Mouse (Mus musculus) olfactory bulb, adult 2 months (tissue): Measurements from ENCODE around the gene Slc19a1. TPM values are rescaled to one million over a fixed set of nuclear protein-coding genes. Genes with fewer than 3 reads are reported as not detected.

ENCODE experiments used
- H3K27ac ChIP-seq: fragments of 200-500 bp; 2 replicates; pipeline ENCODE4 v1.5.1; 2012; ENCODE audit warnings: low read depth, low read length; ENCODE audit not compliant: insufficient read depth
- H3K4me1 ChIP-seq: fragments of 200-500 bp; 2 replicates; pipeline ENCODE4 v1.6.1; 2012; ENCODE audit warnings: low read length; ENCODE audit not compliant: control insufficient read depth, insufficient read depth
- H3K4me3 ChIP-seq: fragments of 200-500 bp; 2 replicates; pipeline ENCODE4 v1.5.1; 2012; ENCODE audit warnings: mild to moderate bottlenecking, low read depth, low read length, moderate library complexity; ENCODE audit not compliant: insufficient read depth
- CTCF ChIP-seq: fragments of 200-500 bp; IDR thresholded peaks from 2 replicates; pipeline ENCODE4 v1.5.1; 2012; ENCODE audit warnings: low read depth, mild to moderate bottlenecking, low read length, moderate library complexity; ENCODE audit not compliant: insufficient read depth
- POLR2A ChIP-seq: fragments of 200-500 bp; IDR thresholded peaks from 2 replicates; pipeline ENCODE4 v1.6.1; 2012; ENCODE audit warnings: mild to moderate bottlenecking, low read depth, low read length, moderate library complexity; ENCODE audit not compliant: insufficient read depth
- WGBS: fragments of 180-500 bp; shearing (Covaris S2); methylation state at CpG from one replicate; pipeline ENCODE4 v1.1.7; 2018; 5-methylcytosine and 5-hydroxymethylcytosine counted together
- polyA plus RNA-seq: library from polyadenylated mRNA; stranded (reverse); fragments of >200 nt; gene quantifications from 2 replicates; pipeline ENCODE4 v1.2.4, GENCODE M21; 2012; ENCODE audit warnings: low replicate concordance; ENCODE audit not compliant: missing spikeins, insufficient read depth, insufficient read length

Gene Slc19a1
- polyA plus RNA-seq, 1 experiment, result not detected

DNA sequence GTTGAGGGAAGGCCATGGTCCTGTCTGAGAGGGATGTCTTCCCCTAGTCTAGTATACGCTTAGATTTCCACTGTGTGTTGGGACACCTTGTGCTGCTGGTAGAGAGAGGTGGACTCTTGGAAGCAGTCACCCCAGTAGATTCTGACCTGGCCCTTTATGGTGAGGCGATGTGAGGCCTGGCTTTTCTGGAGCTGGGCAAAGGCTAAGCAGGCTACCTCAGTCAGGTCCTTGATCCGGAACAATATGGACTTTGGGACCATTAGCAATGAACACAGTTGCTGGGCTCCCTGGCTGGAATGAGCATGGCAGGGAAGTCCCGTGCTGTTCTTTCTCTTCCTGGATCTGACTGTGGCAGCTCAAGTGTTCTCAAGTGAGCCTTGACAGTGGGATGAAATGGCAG lies 2.3 kb upstream of the Slc19a1 start:
- 93% methylated on average over 4 of the region's 4 CpGs for WGBS
- Histone ChIP-seq H3K27ac (no peak overlapping the region), H3K4me1 (peaks cover 21% of the 10 kb centered on the region), H3K4me3 (no peak overlapping the region)
- TF ChIP-seq POLR2A, result no peak
- TF ChIP-seq CTCF, result no peak

DNA sequence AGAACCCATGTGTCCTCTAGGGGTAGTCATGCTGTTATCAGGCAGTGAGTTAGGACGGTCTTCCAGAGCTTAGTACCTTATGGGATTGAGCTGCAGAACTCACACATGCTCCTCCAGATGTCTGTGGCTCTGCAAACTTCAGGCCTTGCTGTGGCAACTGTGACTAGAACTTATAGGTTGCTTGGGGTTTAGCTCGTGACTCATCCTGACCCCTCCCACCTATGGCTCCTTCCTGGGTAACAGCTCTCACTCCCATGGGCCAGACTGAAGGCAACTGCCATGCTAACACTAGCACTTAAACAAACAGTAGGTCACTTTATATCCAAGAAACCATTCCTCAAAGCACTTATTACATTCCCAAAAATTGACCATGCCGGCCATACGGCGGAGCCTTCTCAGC lies 1.4 kb upstream of the Slc19a1 start:
- H3K4me1 ChIP-seq, result peaks cover 29% of the 10 kb centered on the region
- TF ChIP-seq CTCF (no peak), POLR2A (no peak)
- H3K4me3 ChIP-seq, result no peak overlapping the region
- no peak overlapping the region for H3K27ac ChIP-seq
- WGBS, result 89% methylated on average over 5 of the region's 5 CpGs

DNA sequence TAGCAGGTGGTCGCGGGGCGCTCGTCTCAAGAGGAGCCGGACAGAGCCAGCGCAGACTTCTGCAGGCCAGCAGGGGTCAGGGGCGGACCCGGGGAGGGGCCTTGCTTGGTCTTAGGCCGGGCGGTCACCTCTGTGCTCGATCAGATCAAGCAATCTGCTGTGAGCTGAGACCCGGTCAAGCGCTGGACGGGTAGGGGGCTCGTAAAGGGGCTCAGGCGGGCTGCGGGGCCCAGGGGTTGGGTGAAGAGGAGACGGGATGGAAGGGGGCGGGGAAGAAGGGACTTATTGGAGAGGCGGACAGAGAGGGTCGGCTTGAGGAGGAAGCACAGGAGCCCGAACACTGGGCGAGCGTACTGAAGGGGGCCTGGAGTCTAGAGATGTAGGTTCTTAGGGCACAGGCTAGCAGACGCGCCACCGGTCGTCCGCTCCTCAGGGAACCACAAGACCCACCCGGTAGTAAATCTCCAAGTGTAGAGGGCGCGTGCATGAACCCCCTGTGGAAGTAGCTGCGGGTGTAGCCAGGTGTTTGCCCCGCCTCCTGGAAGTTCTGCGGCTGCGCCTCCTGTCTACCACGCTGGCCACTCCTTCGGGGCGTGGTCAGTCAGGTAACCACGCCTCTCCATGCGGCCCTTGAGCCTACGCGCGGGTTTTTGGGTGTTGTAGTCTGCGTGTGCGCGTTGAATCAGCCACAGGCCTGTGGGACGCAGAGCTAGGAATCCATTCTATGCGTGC lies 716 bp downstream of the Slc19a1 start:
- WGBS, result 1% methylated on average over 49 of the region's 49 CpGs

DNA sequence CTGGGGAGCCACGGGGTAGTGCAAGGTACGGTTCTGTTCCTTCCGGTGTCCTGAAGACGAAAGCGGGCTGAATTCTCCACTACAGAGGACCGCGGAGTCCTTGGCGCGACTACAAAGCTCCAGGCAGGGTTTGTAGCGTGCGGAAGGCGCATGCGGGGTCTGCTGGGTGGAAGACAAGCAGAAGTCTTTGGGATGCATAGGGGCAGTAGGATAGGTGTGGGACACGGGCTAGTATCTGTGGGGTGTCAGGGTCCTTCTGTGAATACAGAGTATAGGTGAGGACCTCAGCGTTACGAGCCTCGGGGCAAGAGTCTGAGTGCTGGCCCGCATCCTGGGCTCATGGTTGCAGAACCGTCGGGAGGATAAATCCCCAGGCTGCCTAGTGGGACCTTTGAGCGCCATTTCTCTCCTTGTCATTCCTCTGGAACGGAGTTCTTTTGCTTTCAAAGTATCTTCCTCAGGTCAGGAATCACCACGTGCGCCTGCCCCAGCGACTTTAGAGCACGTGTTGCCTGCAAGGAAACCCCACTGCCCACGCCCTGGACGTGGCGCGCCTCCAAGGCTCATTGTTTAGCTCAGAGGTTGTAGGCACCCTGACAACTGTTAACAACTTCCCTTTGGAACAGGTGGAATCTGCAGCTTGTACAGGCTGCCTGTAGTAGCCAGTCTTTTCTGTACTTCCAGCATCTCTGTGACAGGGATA lies 1.4 kb downstream of the Slc19a1 start:
- peak overlapping the region; percentile 65 for H3K27ac ChIP-seq
- no peak for TF ChIP-seq POLR2A
- no peak for TF ChIP-seq CTCF
- H3K4me3 ChIP-seq, result peak overlapping the region; percentile 72
- WGBS, result under 1% methylated on average over 30 of the region's 30 CpGs
- H3K4me1 ChIP-seq, result peaks cover 45% of the 10 kb centered on the region

More for the DNA sequence above, 716 bp downstream of the Slc19a1 start:
- H3K4me3 ChIP-seq, result peak overlapping the region; percentile 72
- no peak for TF ChIP-seq CTCF
- peak; percentile 69 for TF ChIP-seq POLR2A
- peak overlapping the region; percentile 65 for H3K27ac ChIP-seq
- H3K4me1 ChIP-seq, result peaks cover 40% of the 10 kb centered on the region

DNA sequence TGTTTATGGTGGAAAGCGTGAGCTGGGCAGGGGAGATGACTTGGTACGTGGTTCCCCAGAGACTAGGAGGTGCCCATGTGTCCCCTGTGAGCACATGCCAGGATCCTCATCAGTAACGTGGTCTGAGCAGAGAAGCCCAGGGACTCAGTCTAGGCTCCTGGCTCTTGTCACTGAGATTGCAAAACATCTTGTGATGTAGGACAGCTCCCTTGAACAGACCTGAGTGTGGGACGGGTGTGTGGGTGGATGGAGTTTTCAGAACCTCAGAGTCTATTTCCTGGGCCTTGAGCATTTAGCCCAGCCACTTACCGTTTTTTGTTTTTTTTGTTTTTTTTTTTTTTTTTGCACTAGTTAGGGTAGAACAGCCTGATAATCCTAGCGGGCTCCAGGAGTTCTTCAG lies 3.4 kb downstream of the Slc19a1 start:
- Histone ChIP-seq H3K4me1 (peaks cover 45% of the 10 kb centered on the region), H3K27ac (peak overlapping the region; percentile 34), H3K4me3 (no peak overlapping the region)
- WGBS, result 65% methylated on average over 6 of the region's 6 CpGs
- TF ChIP-seq POLR2A, result no peak
- no peak for TF ChIP-seq CTCF

DNA sequence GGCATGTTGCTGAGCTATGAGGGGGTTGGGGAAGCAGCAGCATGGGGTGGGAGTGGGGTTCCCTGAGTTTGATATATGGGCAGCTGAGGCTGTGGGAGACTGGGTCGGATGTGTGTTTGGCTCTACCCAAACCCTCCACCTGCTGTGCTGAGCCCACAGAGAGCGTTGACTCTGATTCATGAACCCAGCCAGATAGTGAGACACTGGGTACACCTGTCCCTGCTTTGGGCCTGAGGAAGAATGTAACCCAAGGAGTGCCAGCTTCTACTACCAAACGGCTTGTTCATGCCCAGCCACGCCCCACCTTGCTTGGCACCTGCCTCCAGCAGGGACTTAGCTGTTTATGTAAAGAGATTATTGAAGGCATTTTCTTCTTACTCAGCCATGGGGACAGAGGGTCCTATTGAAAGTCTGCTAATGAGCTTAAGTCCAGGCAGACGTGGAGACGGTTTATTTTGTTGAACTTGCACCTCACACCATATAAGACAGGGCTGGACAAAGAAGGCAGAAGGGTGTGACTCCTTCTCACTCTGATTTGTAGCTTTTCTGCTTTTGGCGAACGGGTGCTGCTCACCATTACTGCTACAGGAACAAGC lies 6.6 kb downstream of the Slc19a1 start:
- Histone ChIP-seq H3K4me1 (peaks cover 36% of the 10 kb centered on the region), H3K4me3 (no peak overlapping the region), H3K27ac (no peak overlapping the region)
- 70% methylated on average over 8 of the region's 8 CpGs for WGBS
- TF ChIP-seq CTCF, result no peak
- TF ChIP-seq POLR2A, result no peak

DNA sequence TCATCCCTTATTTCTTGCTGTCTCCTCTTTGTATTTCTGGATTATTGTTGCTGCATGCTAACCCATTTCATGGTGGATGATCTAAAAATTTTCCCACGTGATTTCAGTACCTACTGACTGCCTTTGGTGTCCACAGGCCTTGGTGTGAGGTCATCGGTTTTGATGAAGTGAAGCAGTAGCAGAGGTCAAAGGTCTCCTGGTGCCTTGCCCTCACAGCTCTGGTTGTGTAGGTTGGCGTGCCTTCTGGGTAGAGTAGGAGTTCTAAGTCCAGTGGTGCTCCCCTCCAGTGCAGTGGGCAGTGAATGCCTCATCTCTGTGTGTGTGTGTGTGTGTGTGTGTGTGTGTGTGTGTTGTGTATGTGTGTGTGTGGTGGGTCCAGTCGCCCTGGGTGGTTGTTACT lies 16.2 kb downstream of the Slc19a1 start:
- Histone ChIP-seq H3K4me1 (no peaks in the 10 kb centered on the region), H3K27ac (no peak overlapping the region), H3K4me3 (no peak overlapping the region)
- 86% methylated on average over 4 of the region's 4 CpGs for WGBS
- no peak for TF ChIP-seq POLR2A
- TF ChIP-seq CTCF, result no peak

DNA sequence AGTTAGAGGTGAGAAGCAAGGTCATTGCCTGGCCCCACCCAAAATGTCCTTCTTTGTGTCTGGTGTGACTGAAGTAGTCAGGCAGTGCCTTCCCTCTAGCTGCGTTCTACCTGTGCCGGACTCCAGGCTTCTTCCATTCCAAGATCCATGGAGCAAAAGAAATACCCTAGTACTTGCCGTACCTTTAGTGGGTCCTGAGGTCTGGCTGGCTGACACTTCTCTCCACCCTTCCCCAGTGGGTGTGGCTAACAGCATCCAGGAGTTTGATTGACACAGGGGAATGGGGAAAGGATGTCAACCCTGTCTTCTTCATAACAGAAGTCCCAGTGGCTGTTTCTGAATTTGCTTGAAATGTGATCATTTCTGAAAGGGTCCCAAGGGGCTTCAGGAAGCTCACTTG lies 16.6 kb downstream of the Slc19a1 start:
- TF ChIP-seq POLR2A (no peak), CTCF (no peak)
- no peak overlapping the region for H3K4me3 ChIP-seq
- no peaks in the 10 kb centered on the region for H3K4me1 ChIP-seq
- H3K27ac ChIP-seq, result no peak overlapping the region
- 91% methylated on average over 3 of the region's 3 CpGs for WGBS

DNA sequence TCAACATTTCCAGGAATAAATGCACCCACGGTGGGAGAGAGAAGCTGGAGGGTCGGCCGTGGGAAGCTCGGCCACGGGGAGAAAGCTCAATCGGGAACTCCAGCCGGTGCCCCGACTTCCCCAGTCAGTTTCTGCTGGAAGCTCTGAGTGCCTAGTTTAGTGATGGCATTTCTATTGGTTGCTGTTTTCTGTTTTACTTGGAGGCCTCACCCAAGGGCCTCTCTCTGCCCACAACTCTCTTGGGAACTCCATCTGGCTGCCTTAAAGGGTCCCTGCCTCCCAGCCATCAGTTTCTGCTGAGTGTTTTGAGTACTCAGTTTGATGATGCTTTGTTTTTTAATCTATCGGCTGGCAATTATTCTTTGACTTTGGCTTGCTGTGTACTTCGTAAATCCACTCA lies 24.7 kb downstream of the Slc19a1 start:
- no peak overlapping the region for H3K27ac ChIP-seq
- H3K4me3 ChIP-seq, result no peak overlapping the region
- 51% methylated on average over 10 of the region's 10 CpGs for WGBS
- TF ChIP-seq CTCF (no peak), POLR2A (no peak)
- peaks cover 6% of the 10 kb centered on the region; the same call in 1 of the 2 replicates for H3K4me1 ChIP-seq
